10 mouse cellular contexts compared by ENCODE assay signal in the genomic region with DNA sequence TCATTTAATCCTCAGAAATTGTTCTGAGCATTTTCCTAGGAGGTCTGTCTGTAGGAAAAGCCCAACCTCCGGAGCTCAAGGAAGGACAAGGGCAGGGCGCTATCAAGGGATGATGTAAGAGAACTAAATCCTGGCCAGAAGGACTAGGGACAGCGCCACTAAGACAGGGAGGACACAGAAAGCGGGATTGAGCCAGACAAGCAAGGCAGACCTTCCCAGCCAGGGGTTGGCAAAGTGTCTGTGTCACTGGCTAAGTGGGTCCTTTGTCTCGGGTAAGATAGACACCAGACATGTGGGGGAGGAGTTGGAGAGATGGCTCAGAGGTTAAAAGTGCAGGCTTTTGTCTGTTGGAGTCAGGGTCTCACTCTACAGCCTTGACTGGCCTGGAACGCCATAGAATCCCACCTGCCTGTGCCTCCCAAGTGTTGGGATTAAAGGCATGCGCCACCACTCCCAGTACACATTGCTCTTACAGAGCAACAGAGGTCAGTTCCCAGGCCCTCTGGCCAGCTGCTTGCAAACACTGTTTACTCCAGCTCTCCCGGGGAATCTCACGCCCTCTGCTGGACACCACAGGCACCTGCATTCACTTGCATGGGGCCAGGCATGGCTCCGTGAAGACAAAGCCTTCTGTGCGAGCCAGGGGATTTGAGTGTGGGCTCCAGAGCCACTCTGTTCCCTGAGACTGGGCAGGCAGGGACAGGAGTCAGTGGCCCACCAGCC. TPM values are rescaled to one million over a fixed set of nuclear protein-coding genes. Genes with fewer than 3 reads are reported as not detected.
DNase-seq lines count a peak whose midpoint lies in the region; ATAC-seq and TF ChIP-seq lines count a peak whose summit lies in the region.
"Had no signal": no experiment of that assay in that cellular context is flagged by ENCODE, and none has a peak within 500 bp of the region (broad histone marks: within the 10 kb centered on the region; RNA-seq: fewer than 3 reads in every experiment).

No protein-coding gene starts in this region.

- peak; percentile 36; the same call in 1 of the 2 replicates for ATAC-seq in kidney, postnatal 0 days (replicated peaks; ENCODE audit: low FRiP score, low read depth)
- peak; percentile 45 for ATAC-seq in megakaryocyte progenitor cell, adult 5-6 weeks (replicated peaks; ENCODE audit: poor library complexity)

- no peak overlapping the region for H3K27ac ChIP-seq in kidney, postnatal 0 days
- no peak overlapping the region for H3K27ac ChIP-seq in bone marrow macrophage, adult 2 months (ENCODE audit: insufficient read depth, low read depth, low read length)

- no peak overlapping the region for H3K4me2 ChIP-seq in kidney, postnatal 0 days (ENCODE audit: low read length)

- no peak overlapping the region for H3K4me3 ChIP-seq in kidney, postnatal 0 days (replicated peaks; ENCODE audit: low read depth, low read length)
- no peak overlapping the region for H3K4me3 ChIP-seq in bone marrow macrophage, adult 2 months (ENCODE audit: insufficient read depth, low read length)
- H3K4me3 ChIP-seq: megakaryocyte, embryonic 14.5 days had no signal

- TF ChIP-seq POLR2A in bone marrow macrophage, adult 2 months (IDR thresholded peaks at IDR 0.05; ENCODE audit: borderline replicate concordance, low read depth, low read length) = no peak

- 59% methylated on average over 11 of the region's 11 CpGs for WGBS in kidney, postnatal 0 days

- no peak overlapping the region for H3K9ac ChIP-seq in kidney, postnatal 0 days (ENCODE audit: low read depth, low read length)

- H3K27me3 ChIP-seq in kidney, postnatal 0 days (ENCODE audit: insufficient read depth, low read length) = no peaks in the 10 kb centered on the region

- H3K4me1 ChIP-seq in kidney, postnatal 0 days (replicated peaks; ENCODE audit: insufficient read depth, low read length) = 0 out of 2 replicates have a peak, but pooled peaks cover 3% of the 10 kb centered on the region
- H3K4me1 ChIP-seq in bone marrow macrophage, adult 2 months (ENCODE audit: control insufficient read depth, insufficient read depth, low read length) = 0 out of 2 replicates have a peak, but pooled peaks cover 3% of the 10 kb centered on the region

- peak; percentile 64 for DNase-seq in kidney, postnatal 0 days (ENCODE audit: low spot score)
- no peak for DNase-seq in kidney, adult 18-20 months
- peak; percentile 75 for DNase-seq in ES-CJ7 (ENCODE audit: low read depth, low spot score)
- DNase-seq in layer of hippocampus, adult 9-10 months (ENCODE audit: low spot score) = no peak
- no peak for DNase-seq in right cerebral cortex, adult 2 months (ENCODE audit: low spot score in 2 of 2)
- no peak for DNase-seq in adrenal gland, adult 8-10 months

- no peaks in the 10 kb centered on the region for H3K36me3 ChIP-seq in kidney, postnatal 0 days (ENCODE audit: insufficient read depth, low read length)

- H3K9me3 ChIP-seq in kidney, postnatal 0 days (replicated peaks; ENCODE audit: low read length) = no peaks in the 10 kb centered on the region
- H3K9me3 ChIP-seq: megakaryocyte, embryonic 14.5 days had no signal

- TF ChIP-seq CTCF in kidney, postnatal 0 days (IDR thresholded peaks at IDR 0.05; ENCODE audit: low read depth) = peak; percentile 76
- peak; percentile 63 for TF ChIP-seq CTCF in bone marrow macrophage, adult 2 months (IDR thresholded peaks at IDR 0.05; ENCODE audit: low read depth, low read length)

RNA-seq across cellular contexts. Expression of a gene that starts 11.3 kb away (rescaled TPM):
- 14.3 and 16.3 TPM in 2 replicates for polyA plus RNA-seq in kidney, postnatal 0 days (2015; fragmentation: Nextera tagmentation; extraction: Ambion mirVana)
- 3.8 and 4.0 TPM in 2 replicates for polyA plus RNA-seq in bone marrow macrophage, adult 2 months (2012; ENCODE audit: insufficient read depth, insufficient read length, missing spikeins)
- 2.0 and 2.3 TPM in 2 replicates for total RNA-seq in megakaryocyte progenitor cell, adult 5-6 weeks (2015)
- total RNA-seq in megakaryocyte progenitor cell, adult 5-6 weeks (2017) = 4.7 and 5.8 TPM in 2 replicates
- 10 to 100 TPM; 17.0 to 30.2 (median 22.3) TPM for total RNA-seq in adrenal gland, adult 8-10 months (2022)

RNA-seq across cellular contexts. Expression of a gene that starts 11.4 kb away (rescaled TPM):
- 34.8 and 38.6 TPM in 2 replicates for polyA plus RNA-seq in kidney, postnatal 0 days (2015; fragmentation: Nextera tagmentation; extraction: Ambion mirVana)
- 20.3 and 20.4 TPM in 2 replicates for polyA plus RNA-seq in bone marrow macrophage, adult 2 months (2012; ENCODE audit: insufficient read depth, insufficient read length, missing spikeins)
- 11.8 and 13.3 TPM in 2 replicates for total RNA-seq in megakaryocyte progenitor cell, adult 5-6 weeks (2015)
- total RNA-seq in megakaryocyte progenitor cell, adult 5-6 weeks (2017) = 34.9 and 35.8 TPM in 2 replicates
- total RNA-seq in adrenal gland, adult 8-10 months (2022) = 10 to 100 TPM; 44.1 to 57.3 (median 56.5) TPM

RNA-seq across cellular contexts. Expression of a gene that starts 12.3 kb away (rescaled TPM):
- polyA plus RNA-seq in kidney, postnatal 0 days (2015; fragmentation: Nextera tagmentation; extraction: Ambion mirVana) = 1.1 and 1.4 TPM in 2 replicates
- polyA plus RNA-seq in bone marrow macrophage, adult 2 months (2012; ENCODE audit: insufficient read depth, insufficient read length, missing spikeins) = 1.2 TPM in 1 of 2 replicates, not detected in the other
- total RNA-seq in megakaryocyte progenitor cell, adult 5-6 weeks (2015) = not detected in 2 replicates
- total RNA-seq in megakaryocyte progenitor cell, adult 5-6 weeks (2017) = 0.81 and 1.1 TPM in 2 replicates
- total RNA-seq in adrenal gland, adult 8-10 months (2022) = 1 to 10 TPM in 2 of 4 experiments, under 1 TPM in 2; 0.42 to 1.8 (median 1.1) TPM

RNA-seq across cellular contexts. Expression of a gene that starts 12.6 kb away (rescaled TPM):
- 34.6 and 35.4 TPM in 2 replicates for polyA plus RNA-seq in kidney, postnatal 0 days (2015; fragmentation: Nextera tagmentation; extraction: Ambion mirVana)
- polyA plus RNA-seq in bone marrow macrophage, adult 2 months (2012; ENCODE audit: insufficient read depth, insufficient read length, missing spikeins) = 104 and 121 TPM in 2 replicates
- 37.0 and 38.8 TPM in 2 replicates for total RNA-seq in megakaryocyte progenitor cell, adult 5-6 weeks (2015)
- total RNA-seq in megakaryocyte progenitor cell, adult 5-6 weeks (2017) = 15.7 and 17.7 TPM in 2 replicates
- 10 to 100 TPM; 33.9 to 44.5 (median 40.0) TPM for total RNA-seq in adrenal gland, adult 8-10 months (2022)

RNA-seq across cellular contexts. Expression of a gene that starts 32.9 kb away (rescaled TPM):
- not detected in 2 replicates for polyA plus RNA-seq in kidney, postnatal 0 days (2015; fragmentation: Nextera tagmentation; extraction: Ambion mirVana)
- not detected in 2 replicates for polyA plus RNA-seq in bone marrow macrophage, adult 2 months (2012; ENCODE audit: insufficient read depth, insufficient read length, missing spikeins)
- total RNA-seq in megakaryocyte progenitor cell, adult 5-6 weeks (2015) = not detected in 2 replicates
- not detected in 2 replicates for total RNA-seq in megakaryocyte progenitor cell, adult 5-6 weeks (2017)
- total RNA-seq in adrenal gland, adult 8-10 months (2022) = under 1 TPM in 3 of 4 experiments, not detected in 1; 0.32 to 0.63 (median 0.46) TPM
- total RNA-seq: heart, postnatal 14 days had no signal

Comparison
In these comparisons a context has a peak if more than half of its experiments do, and no peak if none do; other contexts are left out.
1. DNase-seq: peak in kidney, postnatal 0 days (single experiment) and ES-CJ7 (single experiment); none in kidney, adult 18-20 months (single experiment), layer of hippocampus, adult 9-10 months (single experiment), right cerebral cortex, adult 2 months (0 of 2) and adrenal gland, adult 8-10 months (single experiment).